Mouse (Mus musculus): ENCODE measurements at regions not wholly inside any gene's neighbourhood (a gene's known extent, or its start where the extent isn't known, plus 50 kb on each side); places are given as distances from the start of the nearest gene placed in this dataset.

DNA sequence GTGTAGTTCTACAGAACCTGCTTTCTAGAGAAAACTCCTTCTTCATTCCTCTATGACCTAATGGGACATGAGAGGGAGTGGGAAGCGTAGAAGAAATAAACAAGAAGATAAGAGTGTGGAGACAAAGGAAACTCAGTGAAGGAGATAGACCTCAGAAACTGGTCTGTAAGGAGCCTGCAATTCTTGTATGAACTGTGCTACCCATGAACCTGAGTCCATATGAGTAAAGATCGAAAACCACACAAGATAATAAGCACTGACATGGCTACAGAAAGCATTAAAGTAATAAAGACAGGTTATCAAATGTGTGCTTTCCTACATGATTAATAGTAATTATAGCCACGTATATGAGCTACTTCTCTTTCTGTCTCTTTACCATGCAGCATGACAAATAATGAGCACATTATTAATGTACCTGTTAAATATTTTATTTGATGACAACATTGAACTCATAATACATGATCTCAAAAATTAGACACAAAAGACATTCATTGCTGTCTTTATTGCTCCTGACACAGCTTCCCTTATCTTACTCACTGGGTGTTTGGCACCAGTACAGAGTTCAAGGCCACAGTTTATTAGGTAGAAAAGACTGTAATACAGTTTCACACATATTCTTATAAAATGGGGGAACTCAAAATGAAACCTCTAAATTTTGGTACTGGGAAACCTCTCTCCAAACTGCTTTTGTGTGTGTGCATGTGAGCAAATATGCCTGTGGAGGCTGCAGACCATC lies 67.0 kb upstream of the Tle4 start:
- no peak for TF ChIP-seq GATA1 (IDR thresholded peaks at IDR 0.05; ENCODE audit: borderline replicate concordance, low read length)
- TF ChIP-seq FLI1 (IDR thresholded peaks at IDR 0.05; ENCODE audit: low read length), result no peak

Measured in megakaryocyte, embryonic 14.5 days (primary cell).